Mouse (Mus musculus) heart, embryonic 15.5 days (tissue): ENCODE data around the gene Bcl9. TPM values are rescaled to one million over a fixed set of nuclear protein-coding genes. Genes with fewer than 3 reads are reported as not detected.
A peak's percentile ranks its signal among the peaks of the same experiment; 100 is the strongest.

Source experiments
- ATAC-seq: fragments of 200-750 bp; cut with Nextera tagmentation; replicated peaks from 2 replicates; pipeline ENCODE4 v1.8.0; 2017; ENCODE audit warnings: low read depth, moderate TSS enrichment; ENCODE audit not compliant: insufficient number of reproducible peaks, insufficient read depth, low FRiP score
- H3K27ac ChIP-seq: fragments of 300-500 bp; sonication (generic); 2 replicates; pipeline ENCODE4 v1.5.1; 2015; ENCODE audit warnings: mild to moderate bottlenecking, inconsistent platforms
- H3K27me3 ChIP-seq: fragments of 300-500 bp; sonication (generic); 2 replicates; pipeline ENCODE4 v1.6.1; 2015; ENCODE audit warnings: inconsistent platforms
- H3K36me3 ChIP-seq: fragments of 300-500 bp; sonication (generic); 2 replicates; pipeline ENCODE4 v1.6.1; 2015; ENCODE audit warnings: mild to moderate bottlenecking, inconsistent platforms
- H3K4me1 ChIP-seq: fragments of 300-500 bp; sonication (generic); replicated peaks from 2 replicates; pipeline ENCODE4 v1.6.1; 2015; ENCODE audit warnings: inconsistent platforms
- H3K4me2 ChIP-seq: fragments of 300-500 bp; sonication (generic); 2 replicates; pipeline ENCODE4 v1.6.1; 2015; ENCODE audit warnings: inconsistent platforms, mild to moderate bottlenecking, moderate library complexity
- H3K4me3 ChIP-seq: fragments of 300-500 bp; sonication (generic); 2 replicates; pipeline ENCODE4 v1.5.1; 2015; ENCODE audit warnings: mild to moderate bottlenecking, inconsistent platforms
- H3K9ac ChIP-seq: fragments of 300-500 bp; sonication (generic); 2 replicates; pipeline ENCODE4 v1.6.1; 2015; ENCODE audit warnings: mild to moderate bottlenecking, inconsistent platforms
- H3K9me3 ChIP-seq: fragments of 300-500 bp; sonication (generic); replicated peaks from 2 replicates; pipeline ENCODE4 v1.6.1; 2016; ENCODE audit warnings: inconsistent platforms
- WGBS: fragments of 180-500 bp; shearing (Covaris S2); methylation state at CpG from one replicate; pipeline ENCODE4 v1.1.7; 2015; ENCODE audit warnings: mixed read lengths; 5-methylcytosine and 5-hydroxymethylcytosine counted together
- polyA plus RNA-seq: library from polyadenylated mRNA; unstranded; fragments of >200 nt; fragmentation: Nextera tagmentation; extraction: Ambion mirVana; gene quantifications from 2 replicates; pipeline ENCODE4 v1.2.1, GENCODE M21; 2015

Bcl9 gene
- polyA plus RNA-seq, 1 experiment from 2014 or later: 33.5 TPM

DNA sequence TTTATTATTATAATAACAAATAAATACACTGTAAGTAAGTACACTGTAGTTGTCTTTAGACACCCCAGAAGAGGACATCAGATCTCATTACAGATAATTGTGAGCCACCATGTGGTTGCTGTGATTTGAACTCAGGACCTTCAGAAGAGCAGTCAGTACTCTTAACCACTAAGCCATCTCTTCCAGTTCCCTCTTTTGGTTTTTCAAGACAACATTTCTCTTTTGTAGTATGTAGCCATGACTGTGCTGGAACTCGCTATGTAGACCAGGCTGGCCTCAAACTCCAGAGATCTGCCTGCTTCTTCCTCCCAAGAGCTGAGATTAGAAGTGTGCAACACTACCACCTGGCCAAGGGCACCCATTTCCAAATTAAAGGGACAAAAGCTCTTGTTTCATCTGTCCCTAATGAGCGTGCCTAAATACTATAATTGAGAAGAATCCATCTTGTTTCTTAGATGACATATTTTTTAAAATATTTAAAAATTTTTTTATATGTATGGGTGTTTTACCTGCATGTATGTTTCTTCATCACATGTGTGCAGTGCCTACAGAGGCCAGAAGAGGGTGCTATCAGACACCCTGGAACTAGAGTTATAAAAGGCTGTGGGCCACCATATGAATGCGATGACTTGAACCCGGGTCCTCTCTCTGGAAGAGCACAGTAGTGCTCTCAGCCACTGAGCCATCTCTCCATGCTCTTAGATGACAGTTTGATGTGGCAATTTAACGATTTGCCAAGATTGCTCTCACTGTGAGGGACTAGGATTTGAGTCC, 66.9 kb downstream of the Bcl9 start:
- no peak overlapping the region for H3K9ac ChIP-seq
- H3K4me2 ChIP-seq: no peak overlapping the region
- no peaks in the 10 kb centered on the region for H3K9me3 ChIP-seq
- no peaks in the 10 kb centered on the region for H3K27me3 ChIP-seq
- H3K27ac ChIP-seq: no peak overlapping the region
- no peak overlapping the region for H3K4me3 ChIP-seq
- ATAC-seq: no peak
- no peaks in the 10 kb centered on the region for H3K36me3 ChIP-seq
- H3K4me1 ChIP-seq: peaks cover 35% of the 10 kb centered on the region
- WGBS: 97% methylated on average over 5 of the region's 5 CpGs

DNA sequence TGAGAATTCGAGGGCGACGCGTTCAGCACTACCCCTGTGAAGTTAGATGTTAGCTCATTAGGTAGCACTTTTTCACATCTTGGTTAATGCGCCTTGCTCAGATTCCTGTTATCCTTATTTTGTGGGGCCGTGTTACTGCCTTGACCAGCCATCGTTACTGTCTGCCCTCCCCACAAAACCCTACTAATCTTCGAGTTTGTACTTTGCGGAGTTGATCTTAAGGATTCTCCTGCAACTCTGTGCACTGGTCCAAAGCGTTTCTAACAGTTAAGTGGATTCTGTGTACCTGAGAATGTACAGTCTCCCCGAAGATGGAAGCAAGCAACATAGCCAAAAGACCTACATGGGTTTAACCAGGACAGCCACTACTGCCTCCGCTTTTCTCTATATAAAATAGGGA, 69.3 kb downstream of the Bcl9 start:
- Histone ChIP-seq H3K27me3 (no peaks in the 10 kb centered on the region), H3K27ac (peak overlapping the region; percentile 93), H3K4me2 (peak overlapping the region; percentile 91), H3K4me3 (peak overlapping the region; percentile 86), H3K4me1 (peaks cover 34% of the 10 kb centered on the region), H3K9me3 (no peaks in the 10 kb centered on the region), H3K9ac (peak overlapping the region; percentile 75), H3K36me3 (no peaks in the 10 kb centered on the region)
- WGBS: 16% methylated on average over 12 of the region's 12 CpGs
- ATAC-seq: no peak

GRCm38 (mm10) chr3:97228020-97228419, 69.7 kb downstream of the Bcl9 start:
- peak; percentile 20 for ATAC-seq
- no peaks in the 10 kb centered on the region for H3K9me3 ChIP-seq
- peak overlapping the region; percentile 75 for H3K9ac ChIP-seq
- WGBS: under 1% methylated on average over 16 of the region's 16 CpGs
- peak overlapping the region; percentile 93 for H3K27ac ChIP-seq
- peak overlapping the region; percentile 86 for H3K4me3 ChIP-seq
- H3K36me3 ChIP-seq: no peaks in the 10 kb centered on the region
- peaks cover 34% of the 10 kb centered on the region for H3K4me1 ChIP-seq
- H3K27me3 ChIP-seq: no peaks in the 10 kb centered on the region
- H3K4me2 ChIP-seq: peak overlapping the region; percentile 91

GRCm38 (mm10) chr3:97227259-97228005, 70.3 kb downstream of the Bcl9 start:
- Histone ChIP-seq H3K9me3 (no peaks in the 10 kb centered on the region), H3K27me3 (no peaks in the 10 kb centered on the region), H3K4me2 (peak overlapping the region; percentile 91), H3K4me3 (peak overlapping the region; percentile 86), H3K36me3 (no peaks in the 10 kb centered on the region), H3K9ac (peak overlapping the region; percentile 90), H3K4me1 (peaks cover 32% of the 10 kb centered on the region), H3K27ac (peak overlapping the region; percentile 93)
- peak; percentile 93 for ATAC-seq
- WGBS: 2% methylated on average over 40 of the region's 79 CpGs

DNA sequence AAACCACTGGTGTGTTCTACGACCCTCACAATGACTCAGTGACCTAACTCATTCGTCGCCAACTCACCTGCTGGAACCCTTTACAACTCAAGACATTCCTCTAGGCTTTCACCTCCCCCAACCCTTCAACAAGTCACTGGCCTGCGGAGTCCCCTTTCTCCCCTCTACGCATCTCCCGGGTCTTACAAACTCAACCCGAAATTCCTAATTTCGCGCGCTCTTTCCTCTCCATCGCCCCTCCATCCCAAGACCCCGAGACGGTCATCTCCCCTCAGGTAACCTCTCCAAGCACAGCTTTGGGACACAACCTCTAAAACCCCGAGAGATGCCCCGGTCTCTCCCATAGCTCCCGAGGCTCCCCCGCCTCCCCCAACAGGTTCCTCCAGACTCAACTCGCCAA, 71.0 kb downstream of the Bcl9 start:
- no peak for ATAC-seq
- H3K4me3 ChIP-seq: peak overlapping the region; percentile 86

GRCm38 (mm10) chr3:97225231-97225630, 72.5 kb downstream of the Bcl9 start:
- Histone ChIP-seq H3K27me3 (no peaks in the 10 kb centered on the region), H3K4me2 (peak overlapping the region; percentile 91; the same call in 1 of the 2 replicates), H3K4me1 (peaks cover 32% of the 10 kb centered on the region), H3K36me3 (peaks cover 13% of the 10 kb centered on the region), H3K9me3 (no peaks in the 10 kb centered on the region), H3K9ac (no peak overlapping the region), H3K4me3 (no peak overlapping the region), H3K27ac (peak overlapping the region; percentile 93; the same call in 1 of the 2 replicates)
- WGBS: 66% methylated on average over 5 of the region's 5 CpGs
- no peak for ATAC-seq

More for the DNA sequence above, 71.0 kb downstream of the Bcl9 start:
- H3K4me1 ChIP-seq: peaks cover 32% of the 10 kb centered on the region
- peak overlapping the region; percentile 91 for H3K4me2 ChIP-seq
- H3K36me3 ChIP-seq: peaks cover under 1% of the 10 kb centered on the region; the same call in 1 of the 2 replicates
- no peaks in the 10 kb centered on the region for H3K27me3 ChIP-seq
- peak overlapping the region; percentile 90 for H3K9ac ChIP-seq
- 1% methylated on average over 18 of the region's 18 CpGs for WGBS
- H3K27ac ChIP-seq: peak overlapping the region; percentile 93
- no peaks in the 10 kb centered on the region for H3K9me3 ChIP-seq

- no peak for ATAC-seq
- H3K4me1 ChIP-seq: peaks cover 26% of the 10 kb centered on the region
These were observed 74.5 kb downstream of the Bcl9 start for GRCm38 (mm10) chr3:97223261-97223660.

GRCm38 (mm10) chr3:97215526-97215925, 82.2 kb downstream of the Bcl9 start:
- Histone ChIP-seq H3K27ac (no peak overlapping the region), H3K9me3 (no peaks in the 10 kb centered on the region), H3K4me2 (no peak overlapping the region), H3K9ac (no peak overlapping the region), H3K4me1 (peaks cover 17% of the 10 kb centered on the region), H3K27me3 (no peaks in the 10 kb centered on the region), H3K4me3 (no peak overlapping the region), H3K36me3 (peaks cover 77% of the 10 kb centered on the region)
- 51% methylated on average over 3 of the region's 3 CpGs for WGBS
- ATAC-seq: no peak

More at GRCm38 (mm10) chr3:97223261-97223660, 74.5 kb downstream of the Bcl9 start:
- H3K9ac ChIP-seq: no peak overlapping the region
- peaks cover 27% of the 10 kb centered on the region for H3K36me3 ChIP-seq
- no peaks in the 10 kb centered on the region for H3K27me3 ChIP-seq
- H3K4me2 ChIP-seq: no peak overlapping the region
- H3K4me3 ChIP-seq: no peak overlapping the region
- no peaks in the 10 kb centered on the region for H3K9me3 ChIP-seq
- 72% methylated on average over 9 of the region's 9 CpGs for WGBS
- H3K27ac ChIP-seq: no peak overlapping the region

DNA sequence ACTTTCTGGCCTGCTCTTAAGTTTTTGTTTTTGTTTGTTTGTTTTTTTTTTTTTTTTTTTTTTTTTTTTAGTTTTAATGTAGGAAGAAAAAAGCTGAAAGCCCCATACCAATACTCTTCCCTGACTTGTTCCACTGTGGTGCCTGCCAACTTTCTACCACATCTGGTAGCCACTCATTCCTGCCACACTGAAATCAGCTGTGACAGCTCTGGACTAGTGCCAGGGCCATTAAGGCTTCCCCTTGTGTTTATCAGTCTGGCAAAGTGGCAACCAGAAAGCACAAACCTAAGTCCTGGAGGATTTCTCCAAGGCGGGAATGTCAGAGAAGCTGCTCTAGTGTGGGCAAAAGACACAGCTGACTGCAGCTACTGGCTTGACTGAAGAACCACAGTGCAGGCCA, 83.3 kb downstream of the Bcl9 start:
- Histone ChIP-seq H3K4me2 (no peak overlapping the region), H3K36me3 (peaks cover 80% of the 10 kb centered on the region), H3K9me3 (no peaks in the 10 kb centered on the region), H3K4me3 (no peak overlapping the region), H3K9ac (no peak overlapping the region), H3K4me1 (peaks cover 19% of the 10 kb centered on the region), H3K27ac (0 out of 2 replicates have a peak overlapping the region, but pooled peaks have one; percentile 16), H3K27me3 (no peaks in the 10 kb centered on the region)
- WGBS: 36% methylated on average over 1 of the region's 1 CpGs
- ATAC-seq: no peak

- H3K9me3 ChIP-seq: no peaks in the 10 kb centered on the region
- WGBS: 82% methylated on average over 10 of the region's 10 CpGs
- H3K27ac ChIP-seq: no peak overlapping the region
- no peak for ATAC-seq
- peaks cover 80% of the 10 kb centered on the region for H3K36me3 ChIP-seq
- H3K4me2 ChIP-seq: no peak overlapping the region
- H3K4me3 ChIP-seq: no peak overlapping the region
- peaks cover 24% of the 10 kb centered on the region for H3K4me1 ChIP-seq
- no peak overlapping the region for H3K9ac ChIP-seq
- H3K27me3 ChIP-seq: no peaks in the 10 kb centered on the region
These were observed 83.8 kb downstream of the Bcl9 start for GRCm38 (mm10) chr3:97213871-97214270.

DNA sequence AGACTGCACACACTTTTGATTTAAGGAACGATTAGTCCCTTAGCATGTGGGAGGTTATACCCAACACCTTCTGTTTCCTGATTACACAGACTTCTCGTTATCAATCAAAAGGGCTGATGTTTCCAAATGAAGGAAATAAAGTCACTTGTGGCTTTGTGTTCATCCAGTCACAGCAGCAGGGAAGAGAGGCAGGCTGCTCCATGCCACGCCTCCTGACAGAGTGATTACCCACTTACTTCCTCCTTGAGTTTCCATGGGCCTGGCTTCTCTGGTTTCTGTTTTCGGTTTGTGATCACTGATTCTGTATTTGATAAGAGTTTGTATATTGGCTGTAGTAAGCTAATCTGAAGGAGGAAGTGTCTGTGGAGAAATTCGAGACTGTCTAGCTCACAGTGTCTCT, 86.5 kb downstream of the Bcl9 start:
- 72% methylated on average over 5 of the region's 5 CpGs for WGBS
- ATAC-seq: no peak

More for the DNA sequence above, 86.5 kb downstream of the Bcl9 start:
- Histone ChIP-seq H3K27me3 (no peaks in the 10 kb centered on the region), H3K9me3 (no peaks in the 10 kb centered on the region), H3K4me3 (no peak overlapping the region), H3K4me1 (peaks cover 30% of the 10 kb centered on the region), H3K9ac (no peak overlapping the region), H3K36me3 (peaks cover 93% of the 10 kb centered on the region), H3K27ac (no peak overlapping the region), H3K4me2 (no peak overlapping the region)
